Mouse (Mus musculus) lung, adult 2 months (tissue): ENCODE results near the gene Pigb.

Experiments used
- CTCF ChIP-seq: fragments of 200-500 bp; IDR thresholded peaks from 2 replicates; pipeline ENCODE4 v1.5.1; 2011; ENCODE audit warnings: mild to moderate bottlenecking, low read length, control low read depth; ENCODE audit not compliant: insufficient read depth
- POLR2A ChIP-seq: fragments of 200-500 bp; IDR thresholded peaks from 2 replicates; pipeline ENCODE4 v1.6.1; 2011; ENCODE audit warnings: low read depth, mild to moderate bottlenecking, control low read depth, low read length, borderline replicate concordance; ENCODE audit errors: extremely low read depth

GRCm38 (mm10) chr9:72961346-72961745, 78.8 kb downstream of the Pigb start:
- TF ChIP-seq CTCF (no peak), POLR2A (no peak)
